Mouse (Mus musculus) thymus, adult 2 months (tissue): ENCODE data around the gene Enc1. TPM values are rescaled to one million over a fixed set of nuclear protein-coding genes. Genes with fewer than 3 reads are reported as not detected.

Experiments
- DNase-seq: peaks from one replicate; pipeline ENCODE4 v3.0.0; 2021
- H3K27ac ChIP-seq: fragments of 200-500 bp; 2 replicates; pipeline ENCODE4 v1.5.1; 2012; ENCODE audit warnings: low read length, control low read depth; ENCODE audit not compliant: control insufficient read depth, insufficient read depth
- H3K27me3 ChIP-seq: fragments of 200-500 bp; 2 replicates; pipeline ENCODE4 v1.6.1; 2012; ENCODE audit warnings: mild to moderate bottlenecking, low read length, moderate library complexity, mixed read lengths; ENCODE audit not compliant: control insufficient read depth, insufficient read depth
- H3K36me3 ChIP-seq: fragments of 200-500 bp; 2 replicates; pipeline ENCODE4 v1.6.1; 2012; ENCODE audit warnings: mild to moderate bottlenecking, low read length, moderate library complexity; ENCODE audit not compliant: control insufficient read depth, insufficient read depth
- H3K4me1 ChIP-seq: fragments of 200-500 bp; replicated peaks from 2 replicates; pipeline ENCODE4 v1.6.1; 2012; ENCODE audit warnings: low read length; ENCODE audit not compliant: control insufficient read depth, insufficient read depth
- H3K4me3 ChIP-seq: fragments of 200-500 bp; 2 replicates; pipeline ENCODE4 v1.5.1; 2012; ENCODE audit warnings: mild to moderate bottlenecking, low read length, control low read depth, moderate library complexity; ENCODE audit not compliant: control insufficient read depth, insufficient read depth
- CTCF ChIP-seq: fragments of 200-500 bp; IDR thresholded peaks from 2 replicates; pipeline ENCODE4 v1.5.1; 2012; ENCODE audit warnings: mild to moderate bottlenecking, control low read depth, low read length, moderate library complexity, borderline replicate concordance; ENCODE audit not compliant: control insufficient read depth, poor library complexity, insufficient read depth; ENCODE audit errors: extremely low read depth
- POLR2A ChIP-seq: fragments of 200-500 bp; IDR thresholded peaks from 2 replicates; pipeline ENCODE4 v1.6.1; 2012; ENCODE audit warnings: mild to moderate bottlenecking, low read length, control low read depth, moderate library complexity; ENCODE audit not compliant: control insufficient read depth, poor library complexity, insufficient read depth; ENCODE audit errors: extremely low read depth
- WGBS: fragments of 180-500 bp; shearing (Covaris S2); methylation state at CpG from one replicate; pipeline ENCODE4 v1.1.7; 2018; 5-methylcytosine and 5-hydroxymethylcytosine counted together
- polyA plus RNA-seq: library from polyadenylated mRNA; depleted of rRNA; stranded (reverse); fragments of >200 nt; gene quantifications from 2 replicates; pipeline ENCODE4 v1.2.3, GENCODE M21; 2012

Enc1 gene
- polyA plus RNA-seq, 1 experiment: 7.6 TPM

- no peaks in the 10 kb centered on the region for H3K27me3 ChIP-seq
- peak; percentile 75 for DNase-seq
- H3K27ac ChIP-seq: peak overlapping the region; percentile 97
- WGBS: 3% methylated on average over 7 of the region's 7 CpGs
- TF ChIP-seq POLR2A (no peak), CTCF (no peak)
- no peak overlapping the region for H3K4me3 ChIP-seq
- H3K4me1 ChIP-seq: peaks cover 17% of the 10 kb centered on the region
- H3K36me3 ChIP-seq: no peaks in the 10 kb centered on the region
Observed at GRCm38 (mm10) chr13:97208112-97208478, 32.8 kb upstream of the Enc1 start.

GRCm38 (mm10) chr13:97208500-97209010 lies 32.4 kb upstream of the Enc1 start:
- H3K4me1 ChIP-seq: peaks cover 17% of the 10 kb centered on the region
- H3K27me3 ChIP-seq: no peaks in the 10 kb centered on the region
- 74% methylated on average over 3 of the region's 3 CpGs for WGBS
- TF ChIP-seq CTCF (no peak), POLR2A (no peak)
- H3K4me3 ChIP-seq: no peak overlapping the region
- no peaks in the 10 kb centered on the region for H3K36me3 ChIP-seq
- no peak for DNase-seq
- peak overlapping the region; percentile 97 for H3K27ac ChIP-seq

DNA sequence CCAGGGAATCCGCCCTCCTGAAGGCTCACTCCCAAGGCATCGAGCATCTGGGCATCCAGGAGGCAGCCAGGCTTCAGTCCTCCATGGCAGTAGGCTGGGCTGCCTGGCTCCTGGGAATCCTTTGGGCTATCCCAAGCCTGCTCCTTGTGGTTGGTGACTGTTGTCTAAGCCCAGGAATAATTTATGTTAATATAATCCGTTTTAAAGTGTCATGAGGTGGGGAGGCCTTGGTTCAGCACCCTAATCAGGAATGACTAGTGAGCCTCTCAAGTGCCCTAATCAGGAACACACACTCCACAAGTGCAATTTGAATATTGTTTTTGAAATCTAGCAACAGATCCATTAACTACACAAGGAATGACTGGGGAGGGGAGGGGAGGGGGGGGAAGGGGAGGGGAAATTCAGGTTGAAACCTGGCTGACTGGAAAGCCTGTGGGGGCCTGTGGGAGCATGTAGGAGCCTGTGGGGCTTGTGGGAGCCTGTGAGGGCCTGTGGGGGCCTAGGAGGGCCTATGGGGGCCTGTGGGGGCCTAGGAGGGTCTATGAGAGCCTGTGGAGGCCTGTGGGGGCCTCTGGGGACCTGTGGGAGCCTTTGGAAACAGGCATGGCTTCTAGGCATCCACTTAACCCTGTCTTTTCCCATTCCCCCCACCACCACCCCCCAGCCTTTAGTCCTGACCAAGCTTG lies 26.2 kb upstream of the Enc1 start:
- no peak overlapping the region for H3K27ac ChIP-seq
- no peaks in the 10 kb centered on the region for H3K36me3 ChIP-seq
- TF ChIP-seq CTCF (no peak), POLR2A (no peak)
- no peaks in the 10 kb centered on the region for H3K27me3 ChIP-seq
- WGBS: 89% methylated on average over 3 of the region's 3 CpGs
- DNase-seq: no peak
- no peak overlapping the region for H3K4me3 ChIP-seq
- no peaks in the 10 kb centered on the region for H3K4me1 ChIP-seq

GRCm38 (mm10) chr13:97215563-97215962 lies 25.3 kb upstream of the Enc1 start:
- DNase-seq: no peak
- no peak for TF ChIP-seq POLR2A
- TF ChIP-seq CTCF: no peak
- H3K27ac ChIP-seq: no peak overlapping the region
- H3K27me3 ChIP-seq: no peaks in the 10 kb centered on the region
- H3K36me3 ChIP-seq: no peaks in the 10 kb centered on the region
- no peak overlapping the region for H3K4me3 ChIP-seq
- no peaks in the 10 kb centered on the region for H3K4me1 ChIP-seq
- 88% methylated on average over 4 of the region's 4 CpGs for WGBS

- no peak for DNase-seq
- no peaks in the 10 kb centered on the region for H3K36me3 ChIP-seq
- H3K4me3 ChIP-seq: no peak overlapping the region
- TF ChIP-seq CTCF (no peak), POLR2A (no peak)
- WGBS: 92% methylated on average over 5 of the region's 5 CpGs
- no peak overlapping the region for H3K27ac ChIP-seq
- no peaks in the 10 kb centered on the region for H3K4me1 ChIP-seq
- H3K27me3 ChIP-seq: no peaks in the 10 kb centered on the region
Observed at GRCm38 (mm10) chr13:97216196-97216595, 24.7 kb upstream of the Enc1 start.

DNA sequence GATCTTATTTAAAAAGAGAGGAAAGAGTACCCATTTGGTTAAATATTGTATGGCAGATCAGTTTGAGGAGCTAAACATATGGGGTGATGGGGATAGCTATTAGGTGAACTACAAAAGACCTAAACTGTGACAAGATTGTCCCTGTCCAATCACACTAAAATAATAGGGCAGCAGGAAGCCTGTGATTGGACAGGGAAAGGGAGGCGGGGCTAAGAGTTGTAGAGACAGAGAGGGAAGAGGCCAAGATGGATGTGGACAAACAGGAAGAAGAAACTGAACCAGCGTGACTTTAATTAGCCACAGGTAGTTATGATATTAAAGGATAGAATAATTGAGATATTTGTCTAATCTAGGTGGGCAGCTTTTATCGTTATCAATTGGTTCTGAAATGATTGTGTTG lies 20.9 kb upstream of the Enc1 start:
- Histone ChIP-seq H3K36me3 (no peaks in the 10 kb centered on the region), H3K4me1 (no peaks in the 10 kb centered on the region), H3K4me3 (no peak overlapping the region), H3K27ac (no peak overlapping the region), H3K27me3 (no peaks in the 10 kb centered on the region)
- no peak for TF ChIP-seq POLR2A
- no peak for TF ChIP-seq CTCF
- WGBS: 93% methylated on average over 3 of the region's 3 CpGs
- no peak for DNase-seq
